Mouse (Mus musculus) CH12.LX (cell line): ENCODE results near the gene Cdh4. TPM values are rescaled to one million over a fixed set of nuclear protein-coding genes. Genes with fewer than 3 reads are reported as not detected.
A peak's percentile ranks its signal among the peaks of the same experiment; 100 is the strongest.

Source experiments
- DNase-seq: peaks from one replicate; pipeline ENCODE4 v3.0.0-alpha.2; 2013; ENCODE audit errors: extremely low read depth
- H3K27ac ChIP-seq: 2 replicates; pipeline ENCODE4 v1.5.1; 2012; ENCODE audit warnings: low read depth, mild to moderate bottlenecking, control low read depth, moderate library complexity; ENCODE audit not compliant: insufficient read depth
- H3K27me3 ChIP-seq: replicated peaks from 2 replicates; pipeline ENCODE3; 2012; ENCODE audit warnings: inconsistent platforms
- H3K36me3 ChIP-seq, 2 experiments: replicated peaks in 1 of 2; 2 replicates each; pipeline versions ENCODE3 to v1.6.1; 2012; ENCODE audit warnings: inconsistent platforms in 1 of 2, low read length in 1 of 2, mild to moderate bottlenecking in 1 of 2, mixed read lengths in 1 of 2, moderate library complexity in 1 of 2; ENCODE audit not compliant: control insufficient read depth in 1 of 2, insufficient read depth in 1 of 2
- H3K4me1 ChIP-seq, 2 experiments: 2 replicates each; pipeline ENCODE4 v1.6.1; 2012; ENCODE audit warnings: inconsistent platforms in 1 of 2, moderate library complexity in 1 of 2; ENCODE audit not compliant: insufficient read depth in 2 of 2, control insufficient read depth in 1 of 2
- H3K4me2 ChIP-seq: 2 replicates; pipeline ENCODE4 v1.6.1; 2012; ENCODE audit warnings: low read depth, mild to moderate bottlenecking, control low read depth; ENCODE audit not compliant: poor library complexity, insufficient read depth, severe bottlenecking
- H3K4me3 ChIP-seq, 3 experiments: fragments of 150-350 bp in 1 of 3; sonication (generic) in 1 of 3; replicated peaks in 1 of 3; 2 replicates each; pipeline versions ENCODE3 to v1.5.1; 2011 to 2012; ENCODE audit warnings: low read depth in 2 of 3, low read length in 2 of 3, mild to moderate bottlenecking in 2 of 3, moderate library complexity in 2 of 3, control low read depth in 1 of 3, improper control_type of control experiment in 1 of 3, inconsistent platforms in 1 of 3, mixed read lengths in 1 of 3; ENCODE audit not compliant: poor library complexity in 1 of 3
- H3K79me2 ChIP-seq: replicated peaks from 2 replicates; pipeline ENCODE4 v1.6.1; 2012; ENCODE audit warnings: mild to moderate bottlenecking, moderate library complexity; ENCODE audit not compliant: control insufficient read depth, poor library complexity, insufficient read depth, severe bottlenecking; ENCODE audit errors: extremely low read depth
- H3K9ac ChIP-seq: 2 replicates; pipeline ENCODE4 v1.6.1; 2012; ENCODE audit warnings: low read depth, mild to moderate bottlenecking, control low read depth, moderate library complexity; ENCODE audit not compliant: insufficient read depth
- H3K9me3 ChIP-seq: replicated peaks from 2 replicates; pipeline ENCODE3; 2012; ENCODE audit warnings: low read length, inconsistent platforms, mixed read lengths
- CHD1 ChIP-seq: IDR thresholded peaks from 2 replicates; pipeline ENCODE4 v1.6.1; 2012; ENCODE audit warnings: low read depth, low read length, improper control_type of control experiment, inconsistent platforms
- EP300 ChIP-seq: IDR thresholded peaks from 2 replicates; pipeline ENCODE4 v1.6.1; 2011; ENCODE audit warnings: low read length, improper control_type of control experiment
- ETS1 ChIP-seq: conservative IDR thresholded peaks from 2 replicates; pipeline ENCODE4 v1.6.1; 2012; ENCODE audit warnings: low read depth, mild to moderate bottlenecking, inconsistent platforms, low read length, improper control_type of control experiment, moderate library complexity
- GABPA ChIP-seq: IDR thresholded peaks from 2 replicates; pipeline ENCODE4 v1.6.1; 2012; ENCODE audit warnings: low read depth, low read length, improper control_type of control experiment, inconsistent platforms; ENCODE audit not compliant: insufficient replicate concordance
- IRF4 ChIP-seq: IDR thresholded peaks from 2 replicates; pipeline ENCODE4 v1.6.1; 2014; ENCODE audit warnings: low read depth, mild to moderate bottlenecking, inconsistent platforms, low read length, improper control_type of control experiment
- JUN ChIP-seq: IDR thresholded peaks from 2 replicates; pipeline ENCODE4 v1.6.1; 2011; ENCODE audit warnings: low read depth, mild to moderate bottlenecking, low read length, improper control_type of control experiment, moderate library complexity; ENCODE audit not compliant: insufficient read depth
- MAZ ChIP-seq: IDR thresholded peaks from 2 replicates; pipeline ENCODE4 v1.6.1; 2012; ENCODE audit warnings: low read depth, mild to moderate bottlenecking, inconsistent platforms, low read length, improper control_type of control experiment, moderate library complexity
- MXI1 ChIP-seq: IDR thresholded peaks from 2 replicates; pipeline ENCODE4 v1.6.1; 2011; ENCODE audit warnings: mild to moderate bottlenecking, low read depth, low read length, improper control_type of control experiment
- POLR2A ChIP-seq: IDR thresholded peaks from 2 replicates; pipeline ENCODE4 v1.6.1; 2011; ENCODE audit warnings: low read depth, mild to moderate bottlenecking, improper control_type of control experiment, low read length
- RCOR1 ChIP-seq: conservative IDR thresholded peaks from 2 replicates; pipeline ENCODE4 v1.6.1; 2012; ENCODE audit warnings: low read depth, mild to moderate bottlenecking, inconsistent platforms, low read length, improper control_type of control experiment
- SIN3A ChIP-seq: IDR thresholded peaks from 2 replicates; pipeline ENCODE4 v1.6.1; 2012; ENCODE audit warnings: low read length, improper control_type of control experiment, inconsistent platforms
- ZKSCAN1 ChIP-seq: IDR thresholded peaks from 2 replicates; pipeline ENCODE4 v1.6.1; 2012; ENCODE audit warnings: low read depth, inconsistent platforms, low read length, improper control_type of control experiment, borderline replicate concordance
- ZMIZ1 ChIP-seq: IDR thresholded peaks from 2 replicates; pipeline ENCODE4 v1.6.1; 2012; ENCODE audit warnings: low read depth, mild to moderate bottlenecking, inconsistent platforms, low read length, improper control_type of control experiment
- dilution Hi-C: fragments of 300-500 bp; cut with MboI; formaldehyde crosslinking; loops from 2 replicates; pipeline ENCODE4 v1.14.3; 2020; ENCODE audit warnings: low sequenced_read_pairs; ENCODE audit not compliant: extremely low pct_unique_long_range_greater_than_20kb, extremely low pct_ligation_motif_present
- in situ Hi-C: fragments of 300-500 bp; cut with MboI; formaldehyde crosslinking; loops from 3 replicates; pipeline ENCODE4 v1.14.3; 2019; ENCODE audit warnings: low sequenced_read_pairs, low pct_ligation_motif_present, low pct_unique_long_range_greater_than_20kb, mixed read lengths
- polyA plus RNA-seq: library from polyadenylated mRNA; unstranded; fragments of >175 nt; gene quantifications from 2 replicates; pipeline ENCODE4 v1.2.1, GENCODE M21; 2012; ENCODE audit warnings: low read depth; ENCODE audit not compliant: insufficient read length
- total RNA-seq, 2 experiments: library from RNA; depleted of rRNA; stranded (reverse); fragments of 300-350 nt in 1 of 2; fragments of >200 nt in 1 of 2; gene quantifications; 2 replicates each; pipeline ENCODE4 v1.2.3; 2012 to 2014

The Cdh4 gene
- total and polyA plus RNA-seq, 3 experiments = not detected

DNA sequence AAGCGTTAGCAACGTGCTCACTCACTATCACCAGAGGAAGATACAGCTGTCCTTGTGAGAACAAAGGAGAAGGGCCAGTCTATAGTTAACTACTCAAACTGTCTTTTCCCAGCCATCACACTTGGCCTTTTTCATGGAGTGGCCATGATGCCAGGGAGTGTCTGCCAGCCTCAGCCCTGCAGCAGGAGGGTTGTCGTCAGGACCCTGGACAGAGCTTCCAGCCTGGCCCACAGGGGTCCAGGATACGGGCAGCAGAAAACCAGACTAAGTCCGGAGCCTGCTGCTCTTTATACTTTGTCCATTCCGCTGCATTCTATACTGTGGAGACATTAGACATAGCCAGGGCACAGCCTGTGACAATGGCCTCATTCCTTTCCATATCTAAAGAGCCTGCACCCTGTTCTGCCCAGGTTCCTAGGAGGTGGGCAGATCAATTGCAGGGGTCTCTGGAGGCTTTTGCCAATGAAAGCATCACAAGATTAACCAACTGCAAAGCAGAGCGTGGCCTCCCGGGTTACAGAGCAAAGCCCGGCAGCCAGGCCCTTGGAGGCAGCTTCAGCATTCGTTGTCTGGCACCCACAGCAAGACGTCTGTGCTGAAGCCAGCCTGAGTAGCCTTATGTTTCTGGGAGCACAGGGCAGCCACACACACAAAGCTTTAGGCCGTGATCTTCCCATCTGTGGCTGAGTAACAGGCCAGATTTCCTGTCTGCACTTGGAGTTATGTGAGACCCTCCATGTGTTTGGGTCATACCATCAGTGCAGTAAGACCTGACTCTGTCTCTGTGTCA, 256.2 kb downstream of the Cdh4 start (continued):
- TF ChIP-seq ETS1 = no peak
- TF ChIP-seq POLR2A = no peak
- no peak for TF ChIP-seq CHD1
- TF ChIP-seq IRF4 = no peak

- no peak for TF ChIP-seq MXI1
- TF ChIP-seq MAZ = no peak
- TF ChIP-seq CHD1 = no peak
- no peak for TF ChIP-seq JUN
- no peak for TF ChIP-seq GABPA
- no peak for TF ChIP-seq ZKSCAN1
- no peak for TF ChIP-seq EP300
- no peak for TF ChIP-seq IRF4
- no peak for TF ChIP-seq SIN3A
- TF ChIP-seq RCOR1 = no peak
- no peak for TF ChIP-seq ZMIZ1
Measured at GRCm38 (mm10) chr2:179705043-179705442, 262.8 kb downstream of the Cdh4 start.

GRCm38 (mm10) chr2:179705461-179705860, 263.2 kb downstream of the Cdh4 start:
- Histone ChIP-seq H3K4me2 (no peak overlapping the region), H3K9ac (no peak overlapping the region), H3K9me3 (no peaks in the 10 kb centered on the region), H3K27me3 (no peaks in the 10 kb centered on the region), H3K79me2 (no peaks in the 10 kb centered on the region), H3K4me1 (peaks cover 9 to 23% of the 10 kb centered on the region in 2 experiments; a peak in 3 of 4 replicates), H3K27ac (no peak overlapping the region), H3K36me3 (peaks cover 0 to 2% of the 10 kb centered on the region in 2 experiments), H3K4me3 (no peak overlapping the region)
- dilution Hi-C loops (no loop called here), in situ Hi-C loops (no loop called here)
- TF ChIP-seq CHD1 (no peak), IRF4 (0 out of 2 replicates have a peak, but pooled peaks have one; percentile 11), ZKSCAN1 (no peak)
- DNase-seq = no peak

More at GRCm38 (mm10) chr2:179705043-179705442, 262.8 kb downstream of the Cdh4 start:
- peaks cover 0 to 3% of the 10 kb centered on the region in 2 experiments for H3K36me3 ChIP-seq
- no peaks in the 10 kb centered on the region for H3K27me3 ChIP-seq
- H3K27ac ChIP-seq = no peak overlapping the region
- no peak overlapping the region for H3K9ac ChIP-seq
- no peak overlapping the region for H3K4me2 ChIP-seq
- H3K4me3 ChIP-seq = no peak overlapping the region
- in situ Hi-C loops = no loop called here
- DNase-seq = no peak
- H3K79me2 ChIP-seq = no peaks in the 10 kb centered on the region
- dilution Hi-C loops = no loop called here
- H3K4me1 ChIP-seq = peaks cover 9 to 23% of the 10 kb centered on the region in 2 experiments; a peak in 3 of 4 replicates
- no peaks in the 10 kb centered on the region for H3K9me3 ChIP-seq
